Mouse (Mus musculus) limb, embryonic 15.5 days (tissue): ENCODE results near the gene Lamc3. TPM values are rescaled to one million over a fixed set of nuclear protein-coding genes. Genes with fewer than 3 reads are reported as not detected.
"Not testable (repeated sequence)": the region's sequence is repeated elsewhere in the genome, so short reads cannot be mapped to it uniquely, and the experiment has no call there.

Source experiments
- ATAC-seq: fragments of 200-750 bp; cut with Nextera tagmentation; 2 replicates; pipeline ENCODE4 v1.8.0; 2017; ENCODE audit warnings: low read depth, moderate TSS enrichment; ENCODE audit not compliant: insufficient number of reproducible peaks, low FRiP score, low TSS enrichment
- H3K27ac ChIP-seq: fragments of 300-500 bp; sonication (generic); 2 replicates; pipeline ENCODE4 v1.5.1; 2015; ENCODE audit warnings: moderate library complexity, mild to moderate bottlenecking, inconsistent platforms
- H3K27me3 ChIP-seq: fragments of 300-500 bp; sonication (generic); 2 replicates; pipeline ENCODE4 v1.6.1; 2015; ENCODE audit warnings: inconsistent platforms
- H3K36me3 ChIP-seq: fragments of 300-500 bp; sonication (generic); 2 replicates; pipeline ENCODE4 v1.6.1; 2015; ENCODE audit warnings: inconsistent platforms
- H3K4me1 ChIP-seq: fragments of 300-500 bp; sonication (generic); 2 replicates; pipeline ENCODE4 v1.6.1; 2015; ENCODE audit warnings: inconsistent platforms
- H3K4me2 ChIP-seq: fragments of 300-500 bp; sonication (generic); 2 replicates; pipeline ENCODE4 v1.6.1; 2015; ENCODE audit warnings: mild to moderate bottlenecking, inconsistent platforms
- H3K4me3 ChIP-seq: fragments of 300-500 bp; sonication (generic); 2 replicates; pipeline ENCODE4 v1.5.1; 2015; ENCODE audit warnings: mild to moderate bottlenecking, inconsistent platforms
- H3K9ac ChIP-seq: fragments of 300-500 bp; sonication (generic); 2 replicates; pipeline ENCODE4 v1.6.1; 2015; ENCODE audit warnings: inconsistent platforms
- H3K9me3 ChIP-seq: fragments of 300-500 bp; sonication (generic); 2 replicates; pipeline ENCODE4 v1.6.1; 2016; ENCODE audit warnings: inconsistent platforms
- WGBS: fragments of 180-500 bp; shearing (Covaris S2); methylation state at CpG from one replicate; pipeline ENCODE4 v1.1.7; 2015; 5-methylcytosine and 5-hydroxymethylcytosine counted together
- polyA plus RNA-seq: library from polyadenylated mRNA; unstranded; fragments of >200 nt; fragmentation: Nextera tagmentation; extraction: Ambion mirVana; gene quantifications from 2 replicates; pipeline ENCODE4 v1.2.1, GENCODE M21; 2015

Gene Lamc3
- polyA plus RNA-seq, 1 experiment from 2014 or later, result 1.5 TPM

DNA sequence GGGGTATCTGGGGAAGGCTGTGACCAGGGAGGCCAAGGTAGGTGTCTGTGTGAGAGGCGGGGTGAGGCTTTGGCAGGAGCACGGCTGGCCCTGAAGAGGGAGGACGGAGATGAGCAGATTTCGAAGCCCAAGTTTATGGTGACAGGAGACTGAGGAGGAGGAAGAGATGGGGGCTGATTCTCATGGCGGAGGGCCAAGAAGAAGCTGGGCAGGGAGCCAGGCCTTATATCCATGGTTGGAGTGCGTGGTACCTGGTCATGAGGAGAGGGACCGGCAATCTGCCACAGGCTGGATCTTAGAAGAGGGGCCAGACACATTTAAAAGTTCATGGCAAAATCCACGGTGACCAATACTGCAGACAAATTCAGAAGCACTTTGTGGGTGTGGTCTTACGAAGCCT, 19.3 kb downstream of the Lamc3 start:
- 59% methylated on average over 9 of the region's 9 CpGs for WGBS
- no peak overlapping the region for H3K4me2 ChIP-seq
- no peaks in the 10 kb centered on the region for H3K27me3 ChIP-seq
- H3K9me3 ChIP-seq, result no peaks in the 10 kb centered on the region
- peaks cover 20% of the 10 kb centered on the region for H3K4me1 ChIP-seq
- no peak overlapping the region for H3K4me3 ChIP-seq
- H3K27ac ChIP-seq, result no peak overlapping the region
- no peak overlapping the region for H3K9ac ChIP-seq
- ATAC-seq, result no peak
- H3K36me3 ChIP-seq, result no peaks in the 10 kb centered on the region

GRCm38 (mm10) chr2:31912575-31912974, 25.5 kb downstream of the Lamc3 start:
- H3K4me2 ChIP-seq, result no peak overlapping the region
- WGBS, result 62% methylated on average over 4 of the region's 4 CpGs
- no peak for ATAC-seq
- H3K27me3 ChIP-seq, result no peaks in the 10 kb centered on the region
- no peak overlapping the region for H3K27ac ChIP-seq
- H3K9me3 ChIP-seq, result no peaks in the 10 kb centered on the region
- no peaks in the 10 kb centered on the region for H3K4me1 ChIP-seq
- H3K4me3 ChIP-seq, result no peak overlapping the region
- H3K9ac ChIP-seq, result no peak overlapping the region
- no peaks in the 10 kb centered on the region for H3K36me3 ChIP-seq

DNA sequence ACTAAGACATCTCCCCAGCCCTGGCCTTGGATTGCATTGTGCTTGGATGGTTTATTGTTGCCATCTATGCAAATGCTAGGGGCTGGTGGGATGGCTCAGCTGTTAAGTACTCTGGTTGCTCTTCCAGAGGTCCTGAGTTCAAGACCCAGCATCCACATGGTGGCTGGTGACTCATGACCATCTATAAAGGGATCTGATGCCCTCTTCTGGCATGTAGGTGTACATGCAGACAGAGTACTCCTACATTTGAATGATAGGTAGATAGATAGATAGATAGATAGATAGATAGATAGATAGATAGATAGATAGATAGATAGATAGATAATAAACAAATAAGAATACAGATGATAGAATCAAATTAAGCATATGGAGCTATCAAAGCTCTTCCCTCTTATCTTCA, 27.1 kb downstream of the Lamc3 start:
- not testable (repeated sequence) for H3K9me3 ChIP-seq, H3K27me3 ChIP-seq, H3K9ac ChIP-seq

DNA sequence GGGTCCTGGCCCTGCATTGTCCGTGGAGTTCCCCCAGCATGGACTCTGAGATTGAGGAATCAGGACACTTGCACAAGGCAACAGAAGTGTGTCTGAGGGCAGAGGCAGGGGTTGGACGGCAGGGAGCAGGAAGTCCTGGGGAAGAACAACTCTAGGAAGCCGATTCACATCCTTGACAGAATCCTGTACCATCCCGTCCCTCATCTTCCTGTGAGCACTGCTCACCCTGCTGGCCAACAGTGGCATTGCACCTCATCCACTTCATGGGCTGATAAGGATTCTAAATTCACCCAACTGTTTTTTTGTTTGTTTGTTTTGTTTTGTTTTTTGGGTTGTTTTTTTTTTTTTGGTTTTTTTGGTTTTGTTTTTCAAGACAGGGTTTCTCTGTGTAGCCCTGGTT, 28.0 kb downstream of the Lamc3 start:
- no peak overlapping the region for H3K4me3 ChIP-seq
- no peaks in the 10 kb centered on the region for H3K4me1 ChIP-seq
- H3K9ac ChIP-seq, result no peak overlapping the region
- no peak overlapping the region for H3K27ac ChIP-seq
- H3K9me3 ChIP-seq, result no peaks in the 10 kb centered on the region
- H3K4me2 ChIP-seq, result no peak overlapping the region
- WGBS, result 19% methylated on average over 4 of the region's 4 CpGs
- H3K27me3 ChIP-seq, result no peaks in the 10 kb centered on the region
- ATAC-seq, result no peak
- no peaks in the 10 kb centered on the region for H3K36me3 ChIP-seq

More for the DNA sequence above, 27.1 kb downstream of the Lamc3 start:
- H3K36me3 ChIP-seq, H3K27ac ChIP-seq, H3K4me2 ChIP-seq, H3K4me3 ChIP-seq, H3K4me1 ChIP-seq, ATAC-seq: not testable (repeated sequence)

DNA sequence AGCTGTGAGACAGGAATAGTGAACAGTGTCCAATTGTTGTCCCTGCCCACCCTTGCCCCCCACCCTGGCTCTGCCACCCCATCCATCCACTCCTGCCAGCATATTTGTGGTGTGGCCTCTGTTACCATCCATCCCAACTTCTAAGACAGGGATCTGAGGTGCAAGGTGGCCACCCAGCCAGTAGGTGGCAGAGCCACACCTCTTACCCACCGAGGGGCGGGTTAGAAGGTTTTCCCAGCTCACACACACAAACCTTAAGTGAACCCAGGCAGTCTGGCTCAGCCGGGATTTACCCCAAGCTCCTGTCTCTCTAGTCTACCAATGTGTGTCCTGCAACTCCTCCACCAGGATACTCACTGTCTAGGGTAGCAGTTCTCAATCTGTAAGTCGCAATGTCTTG, 30.5 kb downstream of the Lamc3 start:
- peaks cover 7% of the 10 kb centered on the region; the same call in 1 of the 2 replicates for H3K27me3 ChIP-seq
- 25% methylated on average over 4 of the region's 4 CpGs for WGBS
- H3K4me1 ChIP-seq, result no peaks in the 10 kb centered on the region
- ATAC-seq, result no peak
- no peak overlapping the region for H3K4me3 ChIP-seq
- no peak overlapping the region for H3K27ac ChIP-seq
- H3K4me2 ChIP-seq, result no peak overlapping the region
- H3K9me3 ChIP-seq, result no peaks in the 10 kb centered on the region
- no peak overlapping the region for H3K9ac ChIP-seq
- H3K36me3 ChIP-seq, result no peaks in the 10 kb centered on the region

DNA sequence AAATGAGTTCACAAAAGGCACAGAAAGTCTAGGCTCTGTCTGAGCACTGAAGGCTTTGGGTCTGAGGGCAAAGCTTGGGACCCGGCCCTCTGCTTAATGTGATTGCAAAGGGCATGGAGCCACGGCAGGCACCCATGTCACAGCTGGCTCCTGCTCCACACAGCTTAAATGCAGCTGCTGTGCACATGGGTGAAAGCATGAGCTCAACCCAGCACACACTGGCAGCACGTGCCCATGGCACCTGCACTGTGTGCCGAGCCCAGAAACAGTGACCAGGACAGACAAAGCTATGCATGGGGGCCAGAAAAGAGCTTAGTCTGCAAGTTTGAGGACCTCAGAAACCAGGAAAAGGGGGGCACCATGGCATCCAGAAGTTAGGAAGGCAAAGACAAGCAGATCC, 36.6 kb downstream of the Lamc3 start:
- no peaks in the 10 kb centered on the region for H3K36me3 ChIP-seq
- ATAC-seq, result no peak
- H3K4me3 ChIP-seq, result no peak overlapping the region
- H3K4me1 ChIP-seq, result no peaks in the 10 kb centered on the region
- 60% methylated on average over 4 of the region's 4 CpGs for WGBS
- no peak overlapping the region for H3K9ac ChIP-seq
- no peak overlapping the region for H3K27ac ChIP-seq
- H3K4me2 ChIP-seq, result no peak overlapping the region
- H3K9me3 ChIP-seq, result no peaks in the 10 kb centered on the region
- peaks cover 11% of the 10 kb centered on the region; the same call in 1 of the 2 replicates for H3K27me3 ChIP-seq

GRCm38 (mm10) chr2:31924811-31925210, 37.7 kb downstream of the Lamc3 start:
- H3K9me3 ChIP-seq, result no peaks in the 10 kb centered on the region
- no peak overlapping the region for H3K4me3 ChIP-seq
- WGBS, result 18% methylated on average over 9 of the region's 9 CpGs
- no peak overlapping the region for H3K9ac ChIP-seq
- no peak overlapping the region for H3K27ac ChIP-seq
- no peak for ATAC-seq
- no peaks in the 10 kb centered on the region for H3K4me1 ChIP-seq
- peaks cover 11% of the 10 kb centered on the region; the same call in 1 of the 2 replicates for H3K27me3 ChIP-seq
- no peaks in the 10 kb centered on the region for H3K36me3 ChIP-seq
- no peak overlapping the region for H3K4me2 ChIP-seq

- 39% methylated on average over 4 of the region's 4 CpGs for WGBS
Observed at GRCm38 (mm10) chr2:31925936-31926335, 38.8 kb downstream of the Lamc3 start.

GRCm38 (mm10) chr2:31929664-31930063, 42.6 kb downstream of the Lamc3 start:
- Histone ChIP-seq H3K36me3 (no peaks in the 10 kb centered on the region), H3K4me2 (no peak overlapping the region), H3K27me3 (peaks cover 3% of the 10 kb centered on the region; the same call in 1 of the 2 replicates), H3K9me3 (no peaks in the 10 kb centered on the region), H3K4me1 (no peaks in the 10 kb centered on the region), H3K9ac (no peak overlapping the region), H3K4me3 (no peak overlapping the region), H3K27ac (no peak overlapping the region)
- WGBS, result 75% methylated on average over 3 of the region's 3 CpGs
- no peak for ATAC-seq

More at GRCm38 (mm10) chr2:31925936-31926335, 38.8 kb downstream of the Lamc3 start:
- Histone ChIP-seq H3K4me1 (no peaks in the 10 kb centered on the region), H3K4me2 (no peak overlapping the region), H3K27ac (no peak overlapping the region), H3K9ac (no peak overlapping the region), H3K9me3 (no peaks in the 10 kb centered on the region), H3K27me3 (peaks cover 11% of the 10 kb centered on the region; the same call in 1 of the 2 replicates), H3K4me3 (no peak overlapping the region), H3K36me3 (no peaks in the 10 kb centered on the region)
- ATAC-seq, result no peak

DNA sequence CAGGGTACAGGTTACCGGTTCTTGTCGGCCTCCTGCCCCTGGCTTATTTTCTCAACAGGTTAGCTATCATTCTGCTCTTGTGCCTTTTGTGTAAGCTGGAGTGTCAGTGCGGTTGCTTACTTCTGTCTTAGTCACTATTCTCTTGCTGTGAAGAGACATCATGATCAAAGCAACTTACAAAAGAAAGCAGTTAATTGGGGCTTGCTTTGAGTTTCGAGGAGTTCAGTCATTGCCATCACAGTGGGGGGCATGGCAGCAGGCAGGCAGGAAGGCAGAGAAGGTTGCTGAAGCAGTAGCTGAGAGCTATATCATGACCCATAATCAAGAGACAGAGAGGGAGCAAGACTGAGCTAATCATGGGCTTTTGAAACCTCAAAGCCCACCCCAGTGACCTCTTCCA, 47.5 kb downstream of the Lamc3 start:
- Histone ChIP-seq H3K36me3 (no peaks in the 10 kb centered on the region), H3K4me1 (no peaks in the 10 kb centered on the region), H3K9me3 (no peaks in the 10 kb centered on the region), H3K27ac (no peak overlapping the region), H3K9ac (no peak overlapping the region), H3K4me3 (no peak overlapping the region), H3K27me3 (peaks cover 3% of the 10 kb centered on the region; the same call in 1 of the 2 replicates), H3K4me2 (no peak overlapping the region)
- ATAC-seq, result no peak
- WGBS, result 39% methylated on average over 4 of the region's 4 CpGs

DNA sequence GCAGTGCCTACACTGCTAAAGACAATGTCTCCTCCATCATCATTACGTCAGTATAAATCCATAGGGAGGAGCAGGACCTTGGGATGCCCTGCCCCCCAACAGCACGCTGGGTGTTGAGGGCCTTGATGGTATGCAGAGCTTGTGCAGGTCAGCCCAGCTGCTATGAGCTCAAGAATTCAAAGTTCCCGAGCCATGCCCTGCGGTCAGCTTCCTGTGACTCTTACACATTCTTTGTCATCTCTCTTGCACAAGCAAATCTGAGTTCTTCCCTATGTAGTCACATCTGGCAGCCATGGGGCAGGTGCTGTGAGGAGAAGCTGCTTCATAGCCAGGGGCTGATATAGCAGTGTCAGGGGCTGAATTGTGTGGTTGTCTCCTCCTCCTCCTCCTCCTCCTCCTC, 48.0 kb downstream of the Lamc3 start:
- no peak overlapping the region for H3K9ac ChIP-seq
- H3K27me3 ChIP-seq, result peaks cover 3% of the 10 kb centered on the region; the same call in 1 of the 2 replicates
- H3K27ac ChIP-seq, result no peak overlapping the region
- no peaks in the 10 kb centered on the region for H3K9me3 ChIP-seq
- H3K36me3 ChIP-seq, result no peaks in the 10 kb centered on the region
- no peak overlapping the region for H3K4me3 ChIP-seq
- WGBS, result 26% methylated on average over 4 of the region's 4 CpGs
- ATAC-seq, result no peak
- no peak overlapping the region for H3K4me2 ChIP-seq
- H3K4me1 ChIP-seq, result no peaks in the 10 kb centered on the region

DNA sequence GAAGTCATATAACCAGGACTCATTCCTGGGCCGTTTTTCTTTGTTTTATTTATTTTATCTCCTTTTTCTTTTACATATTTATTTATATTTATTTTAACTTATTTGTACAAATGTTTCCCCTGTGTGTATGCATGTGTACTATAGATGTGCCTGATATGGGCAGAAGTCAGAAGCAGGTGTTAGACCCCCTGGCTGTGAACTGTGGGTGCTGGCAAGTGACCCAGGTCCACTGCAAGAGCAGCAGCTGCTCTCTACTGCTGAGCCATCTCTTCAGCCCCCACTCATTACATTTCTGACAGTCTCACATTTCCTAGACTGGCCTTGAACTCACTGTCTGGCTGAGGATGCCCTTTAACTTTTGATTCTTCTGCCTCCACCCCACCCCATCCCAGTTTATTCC, 51.2 kb downstream of the Lamc3 start:
- no peak overlapping the region for H3K4me3 ChIP-seq
- H3K9ac ChIP-seq, result no peak overlapping the region
- ATAC-seq, result no peak
- H3K27ac ChIP-seq, result no peak overlapping the region
- H3K4me2 ChIP-seq, result no peak overlapping the region
- H3K27me3 ChIP-seq, result no peaks in the 10 kb centered on the region
- 84% methylated on average over 1 of the region's 1 CpGs for WGBS
- no peaks in the 10 kb centered on the region for H3K9me3 ChIP-seq
- H3K36me3 ChIP-seq, result no peaks in the 10 kb centered on the region
- H3K4me1 ChIP-seq, result no peaks in the 10 kb centered on the region

DNA sequence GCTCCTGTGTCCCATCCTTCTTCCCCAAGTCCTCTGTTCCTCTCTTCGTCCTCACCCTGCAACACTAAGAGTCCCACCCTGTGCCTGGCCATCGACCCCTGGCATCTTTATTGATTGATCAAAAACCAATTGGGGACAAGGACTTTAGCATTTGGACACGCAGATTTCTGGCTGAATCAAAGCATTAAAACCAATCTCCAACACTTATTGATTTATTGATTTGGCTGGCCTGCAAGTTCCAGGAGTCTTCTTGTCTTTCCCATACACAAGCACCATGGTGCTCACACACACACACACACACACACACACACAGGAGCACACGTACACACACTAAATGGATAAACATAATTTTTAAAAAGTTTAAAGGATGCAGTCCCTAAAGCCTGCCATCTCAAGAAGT, 55.9 kb downstream of the Lamc3 start:
- H3K36me3 ChIP-seq, result no peaks in the 10 kb centered on the region
- no peaks in the 10 kb centered on the region for H3K9me3 ChIP-seq
- no peak for ATAC-seq
- H3K4me1 ChIP-seq, result no peaks in the 10 kb centered on the region
- H3K4me2 ChIP-seq, result no peak overlapping the region
- WGBS, result 72% methylated on average over 4 of the region's 4 CpGs
- H3K27me3 ChIP-seq, result no peaks in the 10 kb centered on the region
- H3K27ac ChIP-seq, result no peak overlapping the region
- H3K4me3 ChIP-seq, result no peak overlapping the region
- H3K9ac ChIP-seq, result no peak overlapping the region
